Mouse (Mus musculus): ENCODE measurements at regions not wholly inside any gene's neighbourhood (a gene's known extent, or its start where the extent isn't known, plus 50 kb on each side); places are given as distances from the start of the nearest gene placed in this dataset.

- Histone ChIP-seq H3K4me2 (no peak overlapping the region), H3K4me1 (replicated peaks) (peaks cover 18% of the 10 kb centered on the region), H3K36me3 (no peaks in the 10 kb centered on the region), H3K27me3 (peaks cover 6% of the 10 kb centered on the region; the same call in 1 of the 2 replicates), H3K4me3 (no peak overlapping the region), H3K27ac (no peak overlapping the region), H3K9me3 (no peaks in the 10 kb centered on the region), H3K9ac (no peak overlapping the region)
- ATAC-seq (ENCODE audit: low FRiP score), result no peak
- WGBS, result 80% methylated on average over 11 of the region's 11 CpGs
Measured at GRCm38 (mm10) chr17:45811632-45812221, 78.1 kb upstream of the 1600014C23Rik start.

GRCm38 (mm10) chr17:45809728-45810127, 76.1 kb upstream of the 1600014C23Rik start:
- peaks cover 28% of the 10 kb centered on the region for H3K4me1 ChIP-seq (replicated peaks)
- H3K36me3 ChIP-seq, result no peaks in the 10 kb centered on the region
- no peak overlapping the region for H3K4me2 ChIP-seq
- no peak overlapping the region for H3K9ac ChIP-seq
- WGBS, result 89% methylated on average over 6 of the region's 6 CpGs
- no peak for ATAC-seq (ENCODE audit: low FRiP score)
- peaks cover 25% of the 10 kb centered on the region for H3K27me3 ChIP-seq
- H3K27ac ChIP-seq, result no peak overlapping the region
- no peaks in the 10 kb centered on the region for H3K9me3 ChIP-seq
- no peak overlapping the region for H3K4me3 ChIP-seq

- Histone ChIP-seq H3K4me3 (no peak overlapping the region), H3K36me3 (no peaks in the 10 kb centered on the region), H3K27me3 (peaks cover 29% of the 10 kb centered on the region), H3K9ac (no peak overlapping the region), H3K4me2 (no peak overlapping the region), H3K27ac (no peak overlapping the region), H3K9me3 (no peaks in the 10 kb centered on the region), H3K4me1 (replicated peaks) (peaks cover 28% of the 10 kb centered on the region)
- no peak for ATAC-seq (ENCODE audit: low FRiP score)
- WGBS, result 70% methylated on average over 4 of the region's 4 CpGs
Measured at GRCm38 (mm10) chr17:45808374-45808773, 74.7 kb upstream of the 1600014C23Rik start.

GRCm38 (mm10) chr17:45807452-45807851, 73.8 kb upstream of the 1600014C23Rik start:
- ATAC-seq (ENCODE audit: low FRiP score), result peak; percentile 47; the same call in 1 of the 2 replicates
- H3K9ac ChIP-seq, result no peak overlapping the region
- H3K36me3 ChIP-seq, result no peaks in the 10 kb centered on the region
- H3K4me2 ChIP-seq, result no peak overlapping the region
- no peak overlapping the region for H3K4me3 ChIP-seq
- 43% methylated on average over 12 of the region's 13 CpGs for WGBS
- peaks cover 29% of the 10 kb centered on the region for H3K27me3 ChIP-seq
- peaks cover 21% of the 10 kb centered on the region for H3K4me1 ChIP-seq (replicated peaks)
- peak overlapping the region; percentile 30; the same call in 1 of the 2 replicates for H3K27ac ChIP-seq
- no peaks in the 10 kb centered on the region for H3K9me3 ChIP-seq

GRCm38 (mm10) chr17:45806831-45807230, 73.2 kb upstream of the 1600014C23Rik start:
- Histone ChIP-seq H3K36me3 (no peaks in the 10 kb centered on the region), H3K4me3 (no peak overlapping the region), H3K4me1 (replicated peaks) (peaks cover 21% of the 10 kb centered on the region), H3K27ac (no peak overlapping the region), H3K27me3 (peaks cover 29% of the 10 kb centered on the region), H3K9ac (no peak overlapping the region), H3K9me3 (no peaks in the 10 kb centered on the region), H3K4me2 (no peak overlapping the region)
- 70% methylated on average over 4 of the region's 4 CpGs for WGBS
- ATAC-seq (ENCODE audit: low FRiP score), result no peak

GRCm38 (mm10) chr17:45806430-45806829, 72.8 kb upstream of the 1600014C23Rik start:
- WGBS, result 61% methylated on average over 5 of the region's 5 CpGs
- no peak for ATAC-seq (ENCODE audit: low FRiP score)

GRCm38 (mm10) chr17:45805471-45806082, 71.9 kb upstream of the 1600014C23Rik start:
- H3K36me3 ChIP-seq, result no peaks in the 10 kb centered on the region
- ATAC-seq (ENCODE audit: low FRiP score), result no peak
- H3K4me3 ChIP-seq, result no peak overlapping the region

More at GRCm38 (mm10) chr17:45806430-45806829, 72.8 kb upstream of the 1600014C23Rik start:
- no peak overlapping the region for H3K27ac ChIP-seq
- H3K4me1 ChIP-seq (replicated peaks), result peaks cover 21% of the 10 kb centered on the region
- no peak overlapping the region for H3K9ac ChIP-seq
- no peaks in the 10 kb centered on the region for H3K36me3 ChIP-seq
- H3K27me3 ChIP-seq, result peaks cover 29% of the 10 kb centered on the region
- no peak overlapping the region for H3K4me2 ChIP-seq
- no peak overlapping the region for H3K4me3 ChIP-seq
- H3K9me3 ChIP-seq, result no peaks in the 10 kb centered on the region

GRCm38 (mm10) chr17:45803331-45803730, 69.7 kb upstream of the 1600014C23Rik start:
- Histone ChIP-seq H3K4me2 (no peak overlapping the region), H3K4me1 (replicated peaks) (peaks cover 21% of the 10 kb centered on the region), H3K27ac (no peak overlapping the region), H3K4me3 (no peak overlapping the region), H3K9me3 (no peaks in the 10 kb centered on the region), H3K9ac (no peak overlapping the region), H3K36me3 (no peaks in the 10 kb centered on the region), H3K27me3 (peaks cover 29% of the 10 kb centered on the region)
- WGBS, result 91% methylated on average over 8 of the region's 8 CpGs
- ATAC-seq (ENCODE audit: low FRiP score), result no peak

More at GRCm38 (mm10) chr17:45805471-45806082, 71.9 kb upstream of the 1600014C23Rik start:
- WGBS, result 2% methylated on average over 34 of the region's 35 CpGs
- no peaks in the 10 kb centered on the region for H3K9me3 ChIP-seq
- peak overlapping the region; percentile 30 for H3K4me2 ChIP-seq
- H3K27ac ChIP-seq, result no peak overlapping the region
- peaks cover 21% of the 10 kb centered on the region for H3K4me1 ChIP-seq (replicated peaks)
- H3K9ac ChIP-seq, result peak overlapping the region; percentile 56; the same call in 1 of the 2 replicates
- H3K27me3 ChIP-seq, result peaks cover 29% of the 10 kb centered on the region

GRCm38 (mm10) chr17:45802439-45802838, 68.8 kb upstream of the 1600014C23Rik start:
- no peak for ATAC-seq (ENCODE audit: low FRiP score)
- peaks cover 29% of the 10 kb centered on the region for H3K27me3 ChIP-seq
- H3K27ac ChIP-seq, result no peak overlapping the region
- H3K36me3 ChIP-seq, result no peaks in the 10 kb centered on the region
- no peak overlapping the region for H3K9ac ChIP-seq
- no peak overlapping the region for H3K4me3 ChIP-seq
- no peaks in the 10 kb centered on the region for H3K9me3 ChIP-seq
- peaks cover 16% of the 10 kb centered on the region for H3K4me1 ChIP-seq (replicated peaks)
- H3K4me2 ChIP-seq, result no peak overlapping the region
- 89% methylated on average over 8 of the region's 8 CpGs for WGBS

- Histone ChIP-seq H3K27me3 (peaks cover 8% of the 10 kb centered on the region), H3K9me3 (no peaks in the 10 kb centered on the region), H3K4me1 (replicated peaks) (no peaks in the 10 kb centered on the region; the same call in 1 of the 2 replicates), H3K36me3 (no peaks in the 10 kb centered on the region), H3K4me3 (no peak overlapping the region), H3K4me2 (no peak overlapping the region), H3K9ac (no peak overlapping the region), H3K27ac (no peak overlapping the region)
- 94% methylated on average over 1 of the region's 1 CpGs for WGBS
- no peak for ATAC-seq (ENCODE audit: low FRiP score)
Measured at GRCm38 (mm10) chr17:45799725-45800124, 66.1 kb upstream of the 1600014C23Rik start.

- WGBS, result 77% methylated on average over 11 of the region's 11 CpGs
- Histone ChIP-seq H3K4me2 (no peak overlapping the region), H3K9ac (no peak overlapping the region), H3K27me3 (0 out of 2 replicates have a peak, but pooled peaks cover under 1% of the 10 kb centered on the region), H3K27ac (no peak overlapping the region), H3K36me3 (no peaks in the 10 kb centered on the region), H3K4me3 (no peak overlapping the region), H3K4me1 (replicated peaks) (no peaks in the 10 kb centered on the region), H3K9me3 (no peaks in the 10 kb centered on the region)
- ATAC-seq (ENCODE audit: low FRiP score), result no peak
Measured at GRCm38 (mm10) chr17:45798996-45799395, 65.4 kb upstream of the 1600014C23Rik start.

- WGBS, result 83% methylated on average over 8 of the region's 8 CpGs
- no peaks in the 10 kb centered on the region for H3K9me3 ChIP-seq
- no peaks in the 10 kb centered on the region for H3K27me3 ChIP-seq
- no peaks in the 10 kb centered on the region for H3K4me1 ChIP-seq (replicated peaks)
- H3K4me3 ChIP-seq, result no peak overlapping the region
- H3K36me3 ChIP-seq, result no peaks in the 10 kb centered on the region
- no peak for ATAC-seq (ENCODE audit: low FRiP score)
- no peak overlapping the region for H3K27ac ChIP-seq
- H3K4me2 ChIP-seq, result no peak overlapping the region
- H3K9ac ChIP-seq, result no peak overlapping the region
Measured at GRCm38 (mm10) chr17:45798456-45798855, 64.8 kb upstream of the 1600014C23Rik start.

- ATAC-seq (ENCODE audit: low FRiP score), result no peak
- Histone ChIP-seq H3K36me3 (no peaks in the 10 kb centered on the region), H3K4me1 (replicated peaks) (no peaks in the 10 kb centered on the region), H3K9ac (no peak overlapping the region), H3K4me2 (no peak overlapping the region), H3K27me3 (no peaks in the 10 kb centered on the region), H3K27ac (no peak overlapping the region), H3K9me3 (no peaks in the 10 kb centered on the region), H3K4me3 (no peak overlapping the region)
- 73% methylated on average over 6 of the region's 6 CpGs for WGBS
Measured at GRCm38 (mm10) chr17:45797121-45797520, 63.5 kb upstream of the 1600014C23Rik start.

All from hindbrain, embryonic 13.5 days (tissue).